Mouse (Mus musculus) embryonic fibroblast, embryonic 13.5 days (primary cell): Measurements from ENCODE around the gene Eppin. TPM values are rescaled to one million over a fixed set of nuclear protein-coding genes. Genes with fewer than 3 reads are reported as not detected.

ENCODE experiments used
- H3K27ac ChIP-seq: 2 replicates; pipeline ENCODE4 v1.5.1; 2012; ENCODE audit warnings: low read length, control low read depth, inconsistent platforms; ENCODE audit not compliant: insufficient read depth
- H3K4me1 ChIP-seq: 2 replicates; pipeline ENCODE4 v1.6.1; 2011; ENCODE audit warnings: low read length; ENCODE audit not compliant: control insufficient read depth, insufficient read depth
- H3K4me3 ChIP-seq: 2 replicates; pipeline ENCODE4 v1.5.1; 2011; ENCODE audit warnings: mild to moderate bottlenecking, control low read depth, low read length; ENCODE audit not compliant: insufficient read depth
- CTCF ChIP-seq: IDR thresholded peaks from 2 replicates; pipeline ENCODE4 v1.5.1; 2011; ENCODE audit warnings: mild to moderate bottlenecking, control low read depth, low read length, moderate library complexity, borderline replicate concordance; ENCODE audit not compliant: insufficient read depth
- POLR2A ChIP-seq: IDR thresholded peaks from 2 replicates; pipeline ENCODE4 v1.6.1; 2011; ENCODE audit warnings: low read depth, mild to moderate bottlenecking, control low read depth, low read length, moderate library complexity
- polyA plus RNA-seq: library from polyadenylated mRNA; stranded (reverse); fragments of >200 nt; gene quantifications from 2 replicates; pipeline ENCODE4 v1.2.4, GENCODE M21; 2011; ENCODE audit warnings: low read depth; ENCODE audit not compliant: missing spikeins, insufficient read length

The Eppin gene
- polyA plus RNA-seq, 1 experiment: not detected

- Histone ChIP-seq H3K4me3 (no peak within 1 kb of the TSS), H3K4me1 (peaks cover 7% of the 10 kb centered on the region; the same call in 1 of the 2 replicates), H3K27ac (no peak within 1 kb of the TSS)
- TF ChIP-seq POLR2A: no peak
These were observed 30.8 kb downstream of the Eppin start, which contains the start of gene Wfdc2 for GRCm38 (mm10) chr2:164562391-164563188. Gene Wfdc2, plus strand, starts transcription at chr2:164562413.

- TF ChIP-seq CTCF: no peak
- TF ChIP-seq POLR2A: no peak
- H3K27ac ChIP-seq: no peak overlapping the region
- peaks cover 7% of the 10 kb centered on the region for H3K4me1 ChIP-seq
- H3K4me3 ChIP-seq: no peak overlapping the region
These were observed 33.3 kb downstream of the Eppin start for GRCm38 (mm10) chr2:164560106-164560505.

- TF ChIP-seq CTCF: no peak
- TF ChIP-seq POLR2A: no peak
- no peak overlapping the region for H3K4me3 ChIP-seq
- no peak overlapping the region for H3K27ac ChIP-seq
- H3K4me1 ChIP-seq: peaks cover 7% of the 10 kb centered on the region
These were observed 34.3 kb downstream of the Eppin start for GRCm38 (mm10) chr2:164558991-164559645.

DNA sequence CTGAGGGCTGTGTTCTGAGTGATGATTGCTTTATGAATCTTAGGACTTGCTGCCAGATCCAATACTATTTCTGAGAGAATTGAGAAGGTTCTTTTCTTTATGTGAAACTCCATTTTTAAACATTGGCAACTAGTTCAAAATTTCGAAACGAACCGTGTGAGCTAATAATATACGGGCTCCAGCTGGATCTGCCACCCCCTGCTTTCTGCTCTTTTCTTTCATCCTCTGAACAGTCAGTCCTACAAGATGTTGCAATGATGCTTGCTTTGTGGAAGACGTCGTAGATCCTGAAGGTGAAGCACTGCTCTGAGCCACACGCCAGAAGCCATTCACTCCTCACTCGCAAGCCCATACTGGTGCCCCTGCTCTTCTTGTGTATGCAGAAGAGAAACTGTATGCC is 35.0 kb downstream of the Eppin start:
- peaks cover 7% of the 10 kb centered on the region for H3K4me1 ChIP-seq
- H3K27ac ChIP-seq: no peak overlapping the region
- TF ChIP-seq POLR2A (no peak), CTCF (no peak)
- H3K4me3 ChIP-seq: no peak overlapping the region

GRCm38 (mm10) chr2:164551502-164551901 is 41.9 kb downstream of the Eppin start:
- peaks cover 6% of the 10 kb centered on the region; the same call in 1 of the 2 replicates for H3K4me1 ChIP-seq
- no peak overlapping the region for H3K4me3 ChIP-seq
- H3K27ac ChIP-seq: no peak overlapping the region
- no peak for TF ChIP-seq CTCF
- no peak for TF ChIP-seq POLR2A

DNA sequence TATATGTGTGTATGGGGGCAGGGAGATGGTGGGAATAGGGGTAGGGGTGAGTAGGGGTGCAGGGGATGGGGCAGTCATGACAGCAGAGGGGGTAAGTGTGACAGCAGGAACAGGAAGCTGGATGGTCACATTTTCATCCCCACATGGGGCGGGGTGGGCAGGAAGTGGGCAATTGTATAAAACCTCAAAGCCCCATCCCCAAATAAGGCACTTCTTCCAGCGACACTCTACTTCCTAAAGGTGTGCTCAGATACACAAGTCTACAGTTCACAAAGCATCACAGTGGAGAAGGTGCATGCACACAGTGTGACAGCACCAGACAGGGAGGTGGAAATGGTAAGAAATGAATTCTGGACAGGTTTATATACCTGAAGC is 42.5 kb downstream of the Eppin start:
- TF ChIP-seq POLR2A: no peak
- TF ChIP-seq CTCF: no peak
- Histone ChIP-seq H3K27ac (no peak overlapping the region), H3K4me1 (peaks cover 6% of the 10 kb centered on the region; the same call in 1 of the 2 replicates), H3K4me3 (no peak overlapping the region)

DNA sequence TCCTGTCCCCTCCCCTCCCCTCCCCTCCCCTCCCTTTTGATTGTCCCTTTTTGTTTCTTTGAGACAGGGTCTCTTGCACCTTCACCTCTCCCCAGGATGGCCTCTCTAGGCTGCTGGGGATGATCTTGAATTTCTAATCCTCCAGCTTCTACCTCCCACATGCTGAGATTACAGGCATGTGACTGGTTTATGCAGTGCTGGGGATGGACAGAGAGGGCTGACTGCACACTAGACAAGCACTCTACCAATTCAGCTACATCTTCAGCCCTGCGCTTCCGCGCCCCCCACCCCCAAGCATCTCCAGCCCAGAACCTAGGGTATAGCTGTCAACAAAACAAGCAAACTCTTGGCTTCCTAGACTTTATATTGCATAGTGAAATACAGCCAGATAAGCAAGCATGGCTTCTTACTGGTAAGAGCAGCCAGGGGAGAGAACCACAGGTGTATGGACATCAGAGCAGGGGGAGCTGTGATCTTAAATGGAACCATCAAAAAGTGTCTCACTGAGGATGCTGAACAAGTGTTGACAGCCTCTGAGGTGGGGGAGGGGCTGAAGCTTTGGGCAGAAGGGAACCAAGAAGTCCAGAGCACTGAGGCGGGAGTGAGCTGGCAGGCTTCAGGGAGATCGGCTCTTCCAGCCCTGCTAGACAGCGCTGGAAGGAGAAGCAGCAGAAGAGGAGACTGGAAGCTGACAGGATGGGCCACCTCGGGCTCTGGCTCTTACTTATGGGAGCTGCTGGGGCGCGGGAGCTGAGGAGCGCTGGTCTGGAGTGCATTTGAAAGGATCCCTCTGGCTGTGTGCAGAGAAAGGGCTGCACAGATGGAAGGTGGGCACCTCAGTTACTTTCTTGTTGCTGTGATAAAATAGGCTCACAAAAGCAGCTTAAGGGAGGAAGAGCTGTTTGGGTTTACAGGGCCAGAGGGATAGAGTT is 43.2 kb downstream of the Eppin start:
- no peak overlapping the region for H3K27ac ChIP-seq
- H3K4me1 ChIP-seq: peaks cover 6% of the 10 kb centered on the region; the same call in 1 of the 2 replicates
- TF ChIP-seq CTCF (no peak), POLR2A (no peak)
- no peak overlapping the region for H3K4me3 ChIP-seq

GRCm38 (mm10) chr2:164549338-164549737 is 44.1 kb downstream of the Eppin start:
- no peak for TF ChIP-seq POLR2A
- TF ChIP-seq CTCF: no peak
- Histone ChIP-seq H3K4me3 (no peak overlapping the region), H3K4me1 (peaks cover 6% of the 10 kb centered on the region; the same call in 1 of the 2 replicates), H3K27ac (no peak overlapping the region)

GRCm38 (mm10) chr2:164544454-164545097 is 48.8 kb downstream of the Eppin start:
- Histone ChIP-seq H3K4me3 (no peak overlapping the region), H3K27ac (no peak overlapping the region), H3K4me1 (peaks cover 6% of the 10 kb centered on the region; the same call in 1 of the 2 replicates)
- no peak for TF ChIP-seq POLR2A
